Mouse (Mus musculus): ENCODE data around the gene Ddx41. TPM values are rescaled to one million over a fixed set of nuclear protein-coding genes. Genes with fewer than 3 reads are reported as not detected.

Gene Ddx41
- polyA plus RNA-seq, 1 experiment = not detected

DNA sequence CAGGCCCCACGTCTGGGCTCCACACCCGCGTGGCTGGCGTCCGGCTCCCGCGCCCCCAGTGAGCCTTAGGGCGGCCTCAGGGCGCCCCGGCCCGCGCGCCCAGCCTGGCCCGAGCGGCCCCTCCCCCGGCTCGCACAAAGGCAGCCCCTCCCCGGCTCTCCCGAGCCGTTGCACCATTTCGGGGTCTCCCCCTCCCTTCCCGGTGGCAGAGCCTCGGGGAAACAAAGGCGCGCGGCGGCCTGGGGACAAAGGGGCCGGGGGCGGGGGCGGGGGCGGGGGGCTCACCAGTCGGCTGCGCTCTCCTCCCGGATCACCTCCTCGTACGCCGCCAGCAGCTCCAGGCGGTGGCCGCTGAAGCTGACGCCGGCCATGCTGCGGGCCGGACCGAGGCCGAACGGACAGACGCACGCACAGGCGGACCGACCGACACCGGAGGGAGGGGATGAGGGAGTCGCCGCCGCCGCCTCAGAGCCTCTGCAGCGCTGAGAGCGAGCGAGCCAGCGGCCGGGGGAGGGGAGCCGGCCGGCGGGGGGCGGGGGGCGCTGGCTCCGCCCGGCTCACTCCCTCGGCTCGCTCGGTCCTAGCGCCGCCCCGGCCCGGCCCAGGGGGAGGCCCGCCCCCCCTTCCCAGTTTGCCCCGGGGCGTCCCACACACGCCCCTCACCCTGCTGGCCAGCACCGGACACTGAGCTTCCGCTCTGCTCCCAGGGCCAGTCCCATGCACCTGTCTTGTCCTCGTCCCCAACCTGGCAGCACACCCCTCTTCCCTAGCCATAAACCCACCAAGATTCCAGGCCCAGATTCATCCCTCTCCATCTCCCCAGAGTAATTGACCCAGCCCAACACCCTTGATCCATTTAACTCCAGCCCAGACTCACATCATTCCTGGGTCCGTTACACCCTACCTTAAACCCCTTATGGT is 48.6 kb downstream of the Ddx41 start, which contains the start of gene Dbn1:
Gene Dbn1 (minus strand): TSS at position 534 of the 921 bp plus-strand sequence.
- TF ChIP-seq POLR2A (IDR thresholded peaks at IDR 0.05; ENCODE audit: insufficient read depth, low read depth, low read length) (peak; percentile 72), CTCF (IDR thresholded peaks at IDR 0.05; ENCODE audit: insufficient read depth, low read depth, low read length) (no peak)
- Histone ChIP-seq H3K27ac (ENCODE audit: insufficient read depth, low read depth, low read length) (peak within 1 kb of the TSS; percentile 78), H3K4me1 (ENCODE audit: control insufficient read depth, insufficient read depth, low read length) (peaks cover 36% of the 10 kb centered on the region), H3K4me3 (ENCODE audit: insufficient read depth, low read depth, low read length) (peak within 1 kb of the TSS; percentile 86)
- WGBS = 2% methylated on average over 78 of the region's 83 CpGs

DNA sequence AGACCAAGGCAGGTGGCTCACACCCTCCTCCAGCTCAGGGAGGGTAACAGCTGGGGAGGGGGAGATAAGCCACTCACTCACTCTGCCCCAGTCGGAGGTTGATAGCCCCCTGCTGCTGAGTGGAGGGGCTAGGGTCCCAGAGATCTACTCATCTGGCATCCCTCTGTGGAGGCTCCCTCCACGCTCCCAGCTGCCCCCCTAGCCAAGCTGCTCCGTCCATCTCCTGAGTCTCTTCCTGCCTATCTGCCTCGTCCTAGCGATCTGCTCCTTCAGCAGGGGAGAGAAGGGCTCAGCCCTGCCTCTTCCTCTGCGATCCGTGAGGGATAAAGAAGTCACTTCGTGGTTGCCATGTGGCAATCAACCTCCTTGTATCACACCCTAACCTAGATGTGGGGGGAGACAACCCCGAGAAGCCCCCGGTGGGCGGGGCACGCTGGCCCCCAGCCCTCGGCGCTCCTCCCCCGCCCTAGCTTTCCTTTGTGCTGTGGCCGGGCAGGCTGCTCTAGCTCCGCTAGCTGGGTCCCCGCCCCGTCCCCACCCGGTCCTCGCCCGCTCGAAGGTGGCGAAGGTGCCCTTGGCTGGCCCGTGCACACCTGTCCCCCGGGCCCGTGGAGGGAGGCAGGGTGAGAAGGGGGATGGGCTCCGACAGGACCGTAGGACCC is 49.4 kb downstream of the Ddx41 start:
- Histone ChIP-seq H3K27ac (ENCODE audit: insufficient read depth, low read depth, low read length) (peak overlapping the region; percentile 78), H3K4me3 (ENCODE audit: insufficient read depth, low read depth, low read length) (peak overlapping the region; percentile 86), H3K4me1 (ENCODE audit: control insufficient read depth, insufficient read depth, low read length) (peaks cover 43% of the 10 kb centered on the region)
- TF ChIP-seq POLR2A (IDR thresholded peaks at IDR 0.05; ENCODE audit: insufficient read depth, low read depth, low read length) (no peak), CTCF (IDR thresholded peaks at IDR 0.05; ENCODE audit: insufficient read depth, low read depth, low read length) (no peak)
- WGBS = under 1% methylated on average over 29 of the region's 29 CpGs

DNA sequence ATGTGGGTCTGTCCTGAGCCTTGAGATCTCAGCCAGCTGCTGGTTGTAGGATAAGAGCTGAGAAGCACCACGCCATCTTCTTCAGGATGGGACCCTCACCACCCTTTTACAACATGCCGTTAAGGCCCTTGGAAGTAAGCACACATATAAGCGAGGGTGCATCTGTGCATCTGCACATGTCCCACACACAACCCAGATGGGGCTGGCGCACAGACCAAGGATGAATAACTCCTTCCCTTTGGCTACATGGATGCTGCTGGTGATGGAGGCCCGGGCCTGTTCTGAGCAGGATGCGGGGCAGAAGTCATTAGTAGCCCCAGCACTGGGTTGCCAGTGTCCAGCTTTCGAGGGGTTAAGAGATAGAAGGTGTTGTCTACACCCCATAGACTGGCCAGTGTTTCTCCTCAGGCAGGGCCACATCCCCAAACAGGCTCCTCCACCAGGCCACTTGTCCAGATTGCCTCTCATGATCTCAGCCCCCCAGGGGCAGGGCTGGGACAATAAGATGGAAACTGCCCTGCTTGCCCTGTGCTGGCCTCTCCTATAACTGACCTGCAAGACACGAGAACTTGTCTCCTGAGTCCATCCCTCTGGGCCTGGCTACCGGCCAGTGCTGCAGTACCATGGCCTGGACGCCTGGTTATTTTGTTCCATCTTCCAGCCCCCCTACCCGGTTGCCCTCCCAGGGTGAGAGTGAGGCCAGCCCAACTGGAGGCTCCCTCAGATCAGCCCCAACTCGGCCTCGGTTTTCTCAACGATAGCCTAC is 50.2 kb downstream of the Ddx41 start:
- Histone ChIP-seq H3K4me3 (ENCODE audit: insufficient read depth, low read depth, low read length) (peak overlapping the region; percentile 86), H3K27ac (ENCODE audit: insufficient read depth, low read depth, low read length) (peak overlapping the region; percentile 78), H3K4me1 (ENCODE audit: control insufficient read depth, insufficient read depth, low read length) (peaks cover 43% of the 10 kb centered on the region)
- 14% methylated on average over 14 of the region's 14 CpGs for WGBS
- TF ChIP-seq POLR2A (IDR thresholded peaks at IDR 0.05; ENCODE audit: insufficient read depth, low read depth, low read length) (no peak), CTCF (IDR thresholded peaks at IDR 0.05; ENCODE audit: insufficient read depth, low read depth, low read length) (no peak)

DNA sequence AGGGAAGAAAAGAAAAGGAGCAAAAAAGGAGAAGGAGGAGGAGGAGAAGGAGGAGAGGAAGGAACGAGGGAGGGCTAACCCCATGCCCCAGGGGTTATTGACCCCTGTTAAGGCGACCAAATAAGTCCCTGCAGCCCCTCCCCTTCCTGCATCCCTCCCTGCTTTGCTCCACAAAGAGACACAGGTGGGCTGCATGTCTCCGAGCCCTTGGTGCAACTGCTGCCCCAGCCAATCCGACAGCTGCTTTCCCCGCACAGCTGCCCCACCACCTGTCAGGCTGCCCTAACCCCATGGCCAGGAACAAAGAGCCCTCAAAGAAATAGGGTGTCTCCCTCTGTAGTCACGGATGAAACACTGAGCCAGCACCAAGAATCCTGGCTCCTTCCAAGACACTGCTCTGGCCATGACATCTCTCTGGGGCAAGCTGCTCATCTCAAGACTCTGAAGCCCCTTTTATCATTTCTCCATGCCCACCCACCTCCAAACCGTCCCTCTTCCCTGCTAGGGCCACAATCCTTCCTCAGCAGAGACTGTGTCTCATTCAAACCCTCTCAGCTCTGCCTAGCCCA is 51.9 kb downstream of the Ddx41 start:
- WGBS = 8% methylated on average over 7 of the region's 7 CpGs
- TF ChIP-seq POLR2A (IDR thresholded peaks at IDR 0.05; ENCODE audit: insufficient read depth, low read depth, low read length) (no peak), CTCF (IDR thresholded peaks at IDR 0.05; ENCODE audit: insufficient read depth, low read depth, low read length) (no peak)
- peaks cover 43% of the 10 kb centered on the region for H3K4me1 ChIP-seq (ENCODE audit: control insufficient read depth, insufficient read depth, low read length)
- H3K27ac ChIP-seq (ENCODE audit: insufficient read depth, low read depth, low read length) = peak overlapping the region; percentile 85
- peak overlapping the region; percentile 86 for H3K4me3 ChIP-seq (ENCODE audit: insufficient read depth, low read depth, low read length)

DNA sequence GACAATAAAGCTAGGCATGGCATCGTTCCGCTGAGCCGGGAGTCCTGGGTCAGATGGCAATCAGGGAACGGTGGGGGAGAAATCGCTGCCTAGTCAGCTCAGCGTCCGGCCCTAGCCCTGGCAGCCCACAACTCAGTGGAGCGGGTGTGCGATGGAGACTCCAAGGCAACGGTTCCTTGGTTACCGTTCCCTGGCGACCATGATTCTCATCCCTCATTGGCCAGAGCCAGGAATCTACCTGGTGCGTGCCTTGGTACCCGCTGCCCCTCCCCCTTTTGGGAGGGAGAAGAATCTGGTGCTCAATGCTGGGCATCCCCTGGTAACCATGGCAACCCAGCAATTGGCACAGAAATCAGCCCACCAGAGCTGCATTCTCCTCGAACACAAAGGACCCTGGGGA is 52.9 kb downstream of the Ddx41 start:
- Histone ChIP-seq H3K27ac (ENCODE audit: insufficient read depth, low read depth, low read length) (peak overlapping the region; percentile 85), H3K4me3 (ENCODE audit: insufficient read depth, low read depth, low read length) (peak overlapping the region; percentile 86), H3K4me1 (ENCODE audit: control insufficient read depth, insufficient read depth, low read length) (peaks cover 43% of the 10 kb centered on the region)
- WGBS = 4% methylated on average over 15 of the region's 15 CpGs
- TF ChIP-seq CTCF (IDR thresholded peaks at IDR 0.05; ENCODE audit: insufficient read depth, low read depth, low read length) = no peak
- TF ChIP-seq POLR2A (IDR thresholded peaks at IDR 0.05; ENCODE audit: insufficient read depth, low read depth, low read length) = 0 out of 2 replicates have a peak, but pooled peaks have one; percentile 13

DNA sequence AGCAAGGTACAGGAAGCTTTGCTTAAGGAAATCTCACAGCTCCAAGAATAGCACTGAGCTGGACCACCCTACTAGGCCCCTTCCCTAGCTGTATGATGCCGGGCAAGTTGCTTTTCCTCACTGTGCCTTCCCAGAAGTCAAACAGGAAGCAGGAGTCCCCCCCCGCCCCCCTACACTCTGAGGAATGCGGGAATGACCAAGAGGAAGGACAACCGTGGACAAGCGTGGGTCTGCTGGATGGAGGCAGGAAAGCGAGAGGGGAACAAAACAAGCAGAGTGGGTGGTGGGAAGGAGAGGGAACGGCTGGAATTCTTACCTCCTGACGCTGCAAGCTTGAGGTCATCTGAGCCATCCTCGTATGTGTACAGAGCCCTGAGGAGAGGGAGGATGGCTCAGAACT is 53.4 kb downstream of the Ddx41 start:
- Histone ChIP-seq H3K27ac (ENCODE audit: insufficient read depth, low read depth, low read length) (peak overlapping the region; percentile 85), H3K4me3 (ENCODE audit: insufficient read depth, low read depth, low read length) (peak overlapping the region; percentile 86), H3K4me1 (ENCODE audit: control insufficient read depth, insufficient read depth, low read length) (peaks cover 43% of the 10 kb centered on the region)
- WGBS = 15% methylated on average over 9 of the region's 9 CpGs
- TF ChIP-seq POLR2A (IDR thresholded peaks at IDR 0.05; ENCODE audit: insufficient read depth, low read depth, low read length) = no peak
- no peak for TF ChIP-seq CTCF (IDR thresholded peaks at IDR 0.05; ENCODE audit: insufficient read depth, low read depth, low read length)

DNA sequence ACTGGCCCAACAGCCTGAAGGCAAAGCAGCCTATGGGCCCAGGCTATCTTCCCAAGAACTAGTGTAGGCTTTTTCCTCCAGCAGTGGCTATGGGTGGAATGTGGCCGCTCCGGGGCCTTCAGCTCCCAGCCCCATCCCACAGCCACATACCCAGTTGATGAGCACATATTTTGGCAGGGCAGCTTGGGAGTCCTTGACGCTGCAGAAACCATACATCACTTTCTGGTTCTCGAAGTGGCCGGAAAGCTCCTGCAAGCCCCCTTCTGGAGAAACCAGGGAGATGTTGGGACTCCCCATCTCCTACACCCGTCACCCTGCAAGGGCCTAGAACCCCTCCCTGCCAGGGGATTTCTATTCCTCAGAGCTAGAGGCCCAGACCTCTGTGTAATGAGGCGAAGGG is 53.9 kb downstream of the Ddx41 start:
- Histone ChIP-seq H3K4me3 (ENCODE audit: insufficient read depth, low read depth, low read length) (peak overlapping the region; percentile 86; the same call in 1 of the 2 replicates), H3K4me1 (ENCODE audit: control insufficient read depth, insufficient read depth, low read length) (peaks cover 45% of the 10 kb centered on the region), H3K27ac (ENCODE audit: insufficient read depth, low read depth, low read length) (peak overlapping the region; percentile 7; the same call in 1 of the 2 replicates)
- WGBS = 34% methylated on average over 7 of the region's 7 CpGs
- TF ChIP-seq CTCF (IDR thresholded peaks at IDR 0.05; ENCODE audit: insufficient read depth, low read depth, low read length) (no peak), POLR2A (IDR thresholded peaks at IDR 0.05; ENCODE audit: insufficient read depth, low read depth, low read length) (no peak)

Other genes starting within 250 kb of the Ddx41 start
- gene Prelid1, start 216.2 kb downstream of the Ddx41 start, polyA plus RNA-seq (2012; ENCODE audit: insufficient read depth, insufficient read length, low replicate concordance, missing spikeins) = not detected in 2 replicates
- not detected in 2 replicates for gene Rab24, start 214.7 kb downstream of the Ddx41 start, polyA plus RNA-seq (2012; ENCODE audit: insufficient read depth, insufficient read length, low replicate concordance, missing spikeins)
- gene Mxd3, start 206.8 kb downstream of the Ddx41 start, polyA plus RNA-seq (2012; ENCODE audit: insufficient read depth, insufficient read length, low replicate concordance, missing spikeins) = not detected in 2 replicates
- gene Lman2, start 173.9 kb downstream of the Ddx41 start, polyA plus RNA-seq (2012; ENCODE audit: insufficient read depth, insufficient read length, low replicate concordance, missing spikeins) = not detected in 2 replicates
- gene Rgs14, start 166.9 kb downstream of the Ddx41 start, polyA plus RNA-seq (2012; ENCODE audit: insufficient read depth, insufficient read length, low replicate concordance, missing spikeins) = not detected in 2 replicates
- gene Slc34a1, start 138.5 kb downstream of the Ddx41 start, polyA plus RNA-seq (2012; ENCODE audit: insufficient read depth, insufficient read length, low replicate concordance, missing spikeins) = not detected in 2 replicates
- gene Pfn3, start 121.4 kb downstream of the Ddx41 start, polyA plus RNA-seq (2012; ENCODE audit: insufficient read depth, insufficient read length, low replicate concordance, missing spikeins) = not detected in 2 replicates
- not detected in 2 replicates for gene F12, start 109.9 kb downstream of the Ddx41 start, polyA plus RNA-seq (2012; ENCODE audit: insufficient read depth, insufficient read length, low replicate concordance, missing spikeins)
- 128 TPM in 1 of 2 replicates, not detected in the other for gene Grk6, start 91.6 kb downstream of the Ddx41 start, polyA plus RNA-seq (2012; ENCODE audit: insufficient read depth, insufficient read length, low replicate concordance, missing spikeins)
- gene Prr7, start 72.4 kb downstream of the Ddx41 start, polyA plus RNA-seq (2012; ENCODE audit: insufficient read depth, insufficient read length, low replicate concordance, missing spikeins) = not detected in 2 replicates
- gene Dbn1, start 48.5 kb downstream of the Ddx41 start, polyA plus RNA-seq (2012; ENCODE audit: insufficient read depth, insufficient read length, low replicate concordance, missing spikeins) = not detected in 2 replicates
- not detected in 2 replicates for gene Pdlim7, start 23.0 kb downstream of the Ddx41 start, polyA plus RNA-seq (2012; ENCODE audit: insufficient read depth, insufficient read length, low replicate concordance, missing spikeins)
- gene Dok3, start 7.4 kb downstream of the Ddx41 start, polyA plus RNA-seq (2012; ENCODE audit: insufficient read depth, insufficient read length, low replicate concordance, missing spikeins) = not detected in 2 replicates
- gene Fam193b, start 34.5 kb upstream of the Ddx41 start, polyA plus RNA-seq (2012; ENCODE audit: insufficient read depth, insufficient read length, low replicate concordance, missing spikeins) = 63.4 TPM in 1 of 2 replicates, not detected in the other
- gene Tmed9, start 37.1 kb upstream of the Ddx41 start, polyA plus RNA-seq (2012; ENCODE audit: insufficient read depth, insufficient read length, low replicate concordance, missing spikeins) = not detected in 2 replicates
- not detected in 2 replicates for gene B4galt7, start 63.2 kb upstream of the Ddx41 start, polyA plus RNA-seq (2012; ENCODE audit: insufficient read depth, insufficient read length, low replicate concordance, missing spikeins)
- gene Caml, start 86.3 kb upstream of the Ddx41 start, polyA plus RNA-seq (2012; ENCODE audit: insufficient read depth, insufficient read length, low replicate concordance, missing spikeins) = not detected in 2 replicates
- 79.2 and 81.5 TPM in 2 replicates for gene Ddx46, start 98.4 kb upstream of the Ddx41 start, polyA plus RNA-seq (2012; ENCODE audit: insufficient read depth, insufficient read length, low replicate concordance, missing spikeins)
- gene B230219D22Rik, start 156.5 kb upstream of the Ddx41 start, polyA plus RNA-seq (2012; ENCODE audit: insufficient read depth, insufficient read length, low replicate concordance, missing spikeins) = 98.5 TPM in 1 of 2 replicates, not detected in the other
- 351 TPM in 1 of 2 replicates, not detected in the other for gene Txndc15, start 178.0 kb upstream of the Ddx41 start, polyA plus RNA-seq (2012; ENCODE audit: insufficient read depth, insufficient read length, low replicate concordance, missing spikeins)
- gene Pcbd2, start 190.7 kb upstream of the Ddx41 start, polyA plus RNA-seq (2012; ENCODE audit: insufficient read depth, insufficient read length, low replicate concordance, missing spikeins) = not detected in 2 replicates
- gene Catsper3, start 247.9 kb upstream of the Ddx41 start, polyA plus RNA-seq (2012; ENCODE audit: insufficient read depth, insufficient read length, low replicate concordance, missing spikeins) = not detected in 2 replicates

Measured in olfactory bulb, adult 2 months (tissue).